Mouse (Mus musculus): ENCODE measurements around the gene Myocd. TPM values are rescaled to one million over a fixed set of nuclear protein-coding genes. Genes with fewer than 3 reads are reported as not detected.

The Myocd gene
- total and polyA plus RNA-seq, 2 experiments from 2014 or later: 0.07 to 0.38 TPM

GRCm38 (mm10) chr11:65203020-65203419 lies 66.8 kb downstream of the Myocd start:
- ATAC-seq: no peak
- WGBS: 95% methylated on average over 1 of the region's 1 CpGs
- no peaks in the 10 kb centered on the region for H3K9me3 ChIP-seq (ENCODE audit: low read length)
- H3K9ac ChIP-seq: no peak overlapping the region
- no peak overlapping the region for H3K27ac ChIP-seq (ENCODE audit: low read depth, low read length)
- peak; percentile 37; the same call in 1 of the 2 replicates for TF ChIP-seq CTCF (IDR thresholded peaks at IDR 0.05; ENCODE audit: low read depth)
- no peaks in the 10 kb centered on the region for H3K4me1 ChIP-seq (ENCODE audit: insufficient read depth)
- no peak overlapping the region for H3K4me2 ChIP-seq (ENCODE audit: low read depth)
- no peak for DNase-seq
- no peak overlapping the region for H3K4me3 ChIP-seq (ENCODE audit: low read depth, low read length)
- no peaks in the 10 kb centered on the region for H3K36me3 ChIP-seq (ENCODE audit: insufficient read depth)
- H3K27me3 ChIP-seq (ENCODE audit: insufficient read depth, low read length): no peaks in the 10 kb centered on the region

- Histone ChIP-seq H3K27ac (ENCODE audit: low read depth, low read length) (no peak overlapping the region), H3K9me3 (ENCODE audit: low read length) (no peaks in the 10 kb centered on the region), H3K36me3 (ENCODE audit: insufficient read depth) (no peaks in the 10 kb centered on the region), H3K27me3 (ENCODE audit: insufficient read depth, low read length) (no peaks in the 10 kb centered on the region), H3K4me3 (ENCODE audit: low read depth, low read length) (no peak overlapping the region), H3K9ac (no peak overlapping the region), H3K4me2 (ENCODE audit: low read depth) (no peak overlapping the region), H3K4me1 (ENCODE audit: insufficient read depth) (no peaks in the 10 kb centered on the region)
- DNase-seq (no peak), ATAC-seq (no peak)
- TF ChIP-seq CTCF (IDR thresholded peaks at IDR 0.05; ENCODE audit: low read depth): no peak
- WGBS: 49% methylated on average over 5 of the region's 5 CpGs
Measured at GRCm38 (mm10) chr11:65202236-65202635, 67.6 kb downstream of the Myocd start.

- no peaks in the 10 kb centered on the region for H3K27me3 ChIP-seq (ENCODE audit: insufficient read depth, low read length)
- no peak overlapping the region for H3K27ac ChIP-seq (ENCODE audit: low read depth, low read length)
- ATAC-seq (no peak), DNase-seq (no peak)
- H3K36me3 ChIP-seq (ENCODE audit: insufficient read depth): no peaks in the 10 kb centered on the region
- no peak overlapping the region for H3K4me2 ChIP-seq (ENCODE audit: low read depth)
- H3K4me3 ChIP-seq (ENCODE audit: low read depth, low read length): no peak overlapping the region
- 74% methylated on average over 3 of the region's 3 CpGs for WGBS
- no peak for TF ChIP-seq CTCF (IDR thresholded peaks at IDR 0.05; ENCODE audit: low read depth)
- no peaks in the 10 kb centered on the region for H3K9me3 ChIP-seq (ENCODE audit: low read length)
- H3K4me1 ChIP-seq (ENCODE audit: insufficient read depth): no peaks in the 10 kb centered on the region
- no peak overlapping the region for H3K9ac ChIP-seq
Measured at GRCm38 (mm10) chr11:65198026-65198425, 71.8 kb downstream of the Myocd start.

- no peaks in the 10 kb centered on the region for H3K27me3 ChIP-seq (ENCODE audit: insufficient read depth, low read length)
Measured at GRCm38 (mm10) chr11:65197280-65197679, 72.5 kb downstream of the Myocd start.

GRCm38 (mm10) chr11:65186974-65187373 lies 82.8 kb downstream of the Myocd start:
- no peak overlapping the region for H3K9ac ChIP-seq
- H3K27me3 ChIP-seq (ENCODE audit: insufficient read depth, low read length): no peaks in the 10 kb centered on the region
- no peak overlapping the region for H3K27ac ChIP-seq (ENCODE audit: low read depth, low read length)
- WGBS: 84% methylated on average over 12 of the region's 12 CpGs
- ATAC-seq (no peak), DNase-seq (no peak)
- H3K9me3 ChIP-seq (ENCODE audit: low read length): no peaks in the 10 kb centered on the region
- TF ChIP-seq CTCF (IDR thresholded peaks at IDR 0.05; ENCODE audit: low read depth): no peak
- no peak overlapping the region for H3K4me2 ChIP-seq (ENCODE audit: low read depth)
- H3K36me3 ChIP-seq (ENCODE audit: insufficient read depth): no peaks in the 10 kb centered on the region
- H3K4me3 ChIP-seq (ENCODE audit: low read depth, low read length): no peak overlapping the region
- no peaks in the 10 kb centered on the region for H3K4me1 ChIP-seq (ENCODE audit: insufficient read depth)

More at GRCm38 (mm10) chr11:65197280-65197679, 72.5 kb downstream of the Myocd start:
- peak; percentile 95 for TF ChIP-seq CTCF (IDR thresholded peaks at IDR 0.05; ENCODE audit: low read depth)
- DNase-seq (peak; percentile 86), ATAC-seq (peak; percentile 56; the same call in 1 of the 2 replicates)
- no peaks in the 10 kb centered on the region for H3K9me3 ChIP-seq (ENCODE audit: low read length)
- H3K9ac ChIP-seq: no peak overlapping the region
- no peaks in the 10 kb centered on the region for H3K36me3 ChIP-seq (ENCODE audit: insufficient read depth)
- H3K4me2 ChIP-seq (ENCODE audit: low read depth): no peak overlapping the region
- no peak overlapping the region for H3K4me3 ChIP-seq (ENCODE audit: low read depth, low read length)
- WGBS: 5% methylated on average over 3 of the region's 3 CpGs
- H3K4me1 ChIP-seq (ENCODE audit: insufficient read depth): no peaks in the 10 kb centered on the region
- H3K27ac ChIP-seq (ENCODE audit: low read depth, low read length): no peak overlapping the region

- DNase-seq (no peak), ATAC-seq (no peak)
- H3K9me3 ChIP-seq (ENCODE audit: low read length): no peaks in the 10 kb centered on the region
- 93% methylated on average over 1 of the region's 1 CpGs for WGBS
- no peaks in the 10 kb centered on the region for H3K36me3 ChIP-seq (ENCODE audit: insufficient read depth)
- no peaks in the 10 kb centered on the region for H3K4me1 ChIP-seq (ENCODE audit: insufficient read depth)
- H3K27me3 ChIP-seq (ENCODE audit: insufficient read depth, low read length): no peaks in the 10 kb centered on the region
- H3K9ac ChIP-seq: no peak overlapping the region
- H3K4me2 ChIP-seq (ENCODE audit: low read depth): no peak overlapping the region
- H3K27ac ChIP-seq (ENCODE audit: low read depth, low read length): no peak overlapping the region
- TF ChIP-seq CTCF (IDR thresholded peaks at IDR 0.05; ENCODE audit: low read depth): no peak
- H3K4me3 ChIP-seq (ENCODE audit: low read depth, low read length): no peak overlapping the region
Measured at GRCm38 (mm10) chr11:65185114-65185513, 84.7 kb downstream of the Myocd start.

GRCm38 (mm10) chr11:65170121-65170750 lies 99.6 kb downstream of the Myocd start:
- DNase-seq (no peak), ATAC-seq (no peak)
- TF ChIP-seq CTCF (IDR thresholded peaks at IDR 0.05; ENCODE audit: low read depth): no peak
- Histone ChIP-seq H3K4me2 (ENCODE audit: low read depth) (no peak overlapping the region), H3K27ac (ENCODE audit: low read depth, low read length) (no peak overlapping the region), H3K9me3 (ENCODE audit: low read length) (no peaks in the 10 kb centered on the region), H3K27me3 (ENCODE audit: insufficient read depth, low read length) (no peaks in the 10 kb centered on the region), H3K36me3 (ENCODE audit: insufficient read depth) (no peaks in the 10 kb centered on the region), H3K4me3 (ENCODE audit: low read depth, low read length) (no peak overlapping the region), H3K9ac (no peak overlapping the region), H3K4me1 (ENCODE audit: insufficient read depth) (no peaks in the 10 kb centered on the region)
- 92% methylated on average over 4 of the region's 4 CpGs for WGBS
